Mouse (Mus musculus) embryonic facial prominence, embryonic 12.5 days (tissue): ENCODE data around the gene Kctd8. TPM values are rescaled to one million over a fixed set of nuclear protein-coding genes. Genes with fewer than 3 reads are reported as not detected.

ENCODE experiments used
- ATAC-seq: fragments of 200-750 bp; cut with Nextera tagmentation; 2 replicates; pipeline ENCODE4 v1.8.0; 2017; ENCODE audit not compliant: insufficient number of reproducible peaks, insufficient read depth, low FRiP score, low TSS enrichment
- H3K27ac ChIP-seq: fragments of 300-500 bp; sonication (generic); 2 replicates; pipeline ENCODE4 v1.5.1; 2016; ENCODE audit warnings: mild to moderate bottlenecking
- H3K27me3 ChIP-seq: fragments of 300-500 bp; sonication (generic); 2 replicates; pipeline ENCODE4 v1.6.1; 2016; ENCODE audit warnings: mild to moderate bottlenecking, moderate library complexity
- H3K36me3 ChIP-seq: fragments of 300-500 bp; sonication (generic); 2 replicates; pipeline ENCODE4 v1.6.1; 2016; ENCODE audit warnings: mild to moderate bottlenecking
- H3K4me1 ChIP-seq: fragments of 300-500 bp; sonication (generic); 2 replicates; pipeline ENCODE4 v1.6.1; 2016
- H3K4me2 ChIP-seq: fragments of 300-500 bp; sonication (generic); replicated peaks from 2 replicates; pipeline ENCODE4 v1.6.1; 2016; ENCODE audit warnings: mild to moderate bottlenecking, moderate library complexity
- H3K4me3 ChIP-seq: fragments of 300-500 bp; sonication (generic); 2 replicates; pipeline ENCODE4 v1.5.1; 2016; ENCODE audit warnings: mild to moderate bottlenecking
- H3K9ac ChIP-seq: fragments of 300-500 bp; sonication (generic); 2 replicates; pipeline ENCODE4 v1.6.1; 2016; ENCODE audit warnings: mild to moderate bottlenecking, moderate library complexity
- H3K9me3 ChIP-seq: fragments of 300-500 bp; sonication (generic); 2 replicates; pipeline ENCODE4 v1.6.1; 2016; ENCODE audit warnings: mild to moderate bottlenecking, moderate library complexity
- WGBS: fragments of 180-500 bp; shearing (Covaris S2); methylation state at CpG from one replicate; pipeline ENCODE4 v1.1.7; 2016; 5-methylcytosine and 5-hydroxymethylcytosine counted together
- polyA plus RNA-seq: library from polyadenylated mRNA; unstranded; fragments of >200 nt; fragmentation: Nextera tagmentation; extraction: Ambion mirVana; gene quantifications from 2 replicates; pipeline ENCODE4 v1.2.1, GENCODE M21; 2016

Kctd8 gene
- polyA plus RNA-seq, result 3.1 and 3.5 TPM in 2 replicates

- Histone ChIP-seq H3K27me3 (peaks cover 25% of the 10 kb centered on the region), H3K36me3 (no peaks in the 10 kb centered on the region), H3K4me3 (peak within 1 kb of the TSS; percentile 55), H3K4me2 (peak within 1 kb of the TSS; percentile 82), H3K9ac (peak within 1 kb of the TSS; percentile 60), H3K27ac (0 out of 2 replicates have a peak within 1 kb of the TSS, but pooled peaks have one; percentile 3), H3K9me3 (no peaks in the 10 kb centered on the region), H3K4me1 (peaks cover 6% of the 10 kb centered on the region; the same call in 1 of the 2 replicates)
- peak; percentile 94 for ATAC-seq
- WGBS, result under 1% methylated on average over 87 of the region's 87 CpGs
Measured at GRCm38 (mm10) chr5:69340919-69341801, at the start of gene Kctd8. TSS of gene Kctd8 (minus strand) at chr5:69341679.

- H3K27me3 ChIP-seq, result no peaks in the 10 kb centered on the region
- H3K4me3 ChIP-seq, result no peak overlapping the region
- H3K27ac ChIP-seq, result no peak overlapping the region
- 84% methylated on average over 4 of the region's 4 CpGs for WGBS
- H3K4me2 ChIP-seq, result no peak overlapping the region
- ATAC-seq, result no peak
- H3K9ac ChIP-seq, result no peak overlapping the region
- H3K36me3 ChIP-seq, result no peaks in the 10 kb centered on the region
- H3K4me1 ChIP-seq, result no peaks in the 10 kb centered on the region
- no peaks in the 10 kb centered on the region for H3K9me3 ChIP-seq
Measured at GRCm38 (mm10) chr5:69379072-69379471, 37.6 kb upstream of the Kctd8 start.

- Histone ChIP-seq H3K4me3 (no peak overlapping the region), H3K4me2 (no peak overlapping the region), H3K36me3 (no peaks in the 10 kb centered on the region), H3K9ac (no peak overlapping the region), H3K4me1 (no peaks in the 10 kb centered on the region), H3K27ac (no peak overlapping the region), H3K27me3 (no peaks in the 10 kb centered on the region), H3K9me3 (no peaks in the 10 kb centered on the region)
- WGBS, result 80% methylated on average over 3 of the region's 3 CpGs
- ATAC-seq, result no peak
Measured at GRCm38 (mm10) chr5:69350596-69350995, 9.1 kb upstream of the Kctd8 start.

GRCm38 (mm10) chr5:69340102-69340918 lies 1.2 kb downstream of the Kctd8 start:
- H3K9me3 ChIP-seq, result no peaks in the 10 kb centered on the region
- H3K36me3 ChIP-seq, result no peaks in the 10 kb centered on the region
- peaks cover 25% of the 10 kb centered on the region for H3K27me3 ChIP-seq
- no peak for ATAC-seq
- WGBS, result 2% methylated on average over 44 of the region's 44 CpGs
- H3K9ac ChIP-seq, result peak overlapping the region; percentile 60; the same call in 1 of the 2 replicates
- H3K4me2 ChIP-seq, result peak overlapping the region; percentile 82
- peaks cover 6% of the 10 kb centered on the region; the same call in 1 of the 2 replicates for H3K4me1 ChIP-seq
- H3K4me3 ChIP-seq, result peak overlapping the region; percentile 55
- no peak overlapping the region for H3K27ac ChIP-seq

- peaks cover 6% of the 10 kb centered on the region; the same call in 1 of the 2 replicates for H3K4me1 ChIP-seq
- ATAC-seq, result no peak
- no peak overlapping the region for H3K9ac ChIP-seq
- no peaks in the 10 kb centered on the region for H3K9me3 ChIP-seq
- H3K4me2 ChIP-seq, result peak overlapping the region; percentile 82
- H3K4me3 ChIP-seq, result peak overlapping the region; percentile 55
- 66% methylated on average over 6 of the region's 6 CpGs for WGBS
- H3K27ac ChIP-seq, result no peak overlapping the region
- no peaks in the 10 kb centered on the region for H3K36me3 ChIP-seq
- H3K27me3 ChIP-seq, result peaks cover 25% of the 10 kb centered on the region
Measured at GRCm38 (mm10) chr5:69339623-69339970, 1.9 kb downstream of the Kctd8 start.

- Histone ChIP-seq H3K27me3 (peaks cover 25% of the 10 kb centered on the region), H3K9ac (no peak overlapping the region), H3K27ac (no peak overlapping the region), H3K4me3 (peak overlapping the region; percentile 55; the same call in 1 of the 2 replicates), H3K9me3 (no peaks in the 10 kb centered on the region), H3K4me2 (peak overlapping the region; percentile 21; the same call in 1 of the 2 replicates), H3K36me3 (no peaks in the 10 kb centered on the region), H3K4me1 (peaks cover 6% of the 10 kb centered on the region; the same call in 1 of the 2 replicates)
- WGBS, result 39% methylated on average over 4 of the region's 4 CpGs
- ATAC-seq, result no peak
Measured at GRCm38 (mm10) chr5:69338916-69339622, 2.4 kb downstream of the Kctd8 start.

- Histone ChIP-seq H3K4me1 (no peaks in the 10 kb centered on the region), H3K27ac (no peak overlapping the region), H3K4me2 (no peak overlapping the region), H3K4me3 (no peak overlapping the region), H3K9ac (no peak overlapping the region), H3K9me3 (no peaks in the 10 kb centered on the region), H3K27me3 (no peaks in the 10 kb centered on the region), H3K36me3 (no peaks in the 10 kb centered on the region)
- 86% methylated on average over 4 of the region's 4 CpGs for WGBS
- ATAC-seq, result no peak
Measured at GRCm38 (mm10) chr5:69327561-69327960, 13.9 kb downstream of the Kctd8 start.

- H3K27me3 ChIP-seq, result no peaks in the 10 kb centered on the region
- H3K36me3 ChIP-seq, result no peaks in the 10 kb centered on the region
- no peak overlapping the region for H3K9ac ChIP-seq
- H3K9me3 ChIP-seq, result no peaks in the 10 kb centered on the region
- no peak overlapping the region for H3K27ac ChIP-seq
- ATAC-seq, result no peak
- WGBS, result 62% methylated on average over 12 of the region's 12 CpGs
- no peaks in the 10 kb centered on the region for H3K4me1 ChIP-seq
- no peak overlapping the region for H3K4me2 ChIP-seq
- H3K4me3 ChIP-seq, result no peak overlapping the region
Measured at GRCm38 (mm10) chr5:69324566-69325230, 16.8 kb downstream of the Kctd8 start.

GRCm38 (mm10) chr5:69312611-69313010 lies 28.9 kb downstream of the Kctd8 start:
- Histone ChIP-seq H3K4me1 (no peaks in the 10 kb centered on the region), H3K4me2 (no peak overlapping the region), H3K27ac (no peak overlapping the region), H3K36me3 (no peaks in the 10 kb centered on the region), H3K4me3 (no peak overlapping the region), H3K27me3 (no peaks in the 10 kb centered on the region), H3K9me3 (no peaks in the 10 kb centered on the region), H3K9ac (no peak overlapping the region)
- no peak for ATAC-seq
- WGBS, result 77% methylated on average over 7 of the region's 7 CpGs

GRCm38 (mm10) chr5:69301665-69302064 lies 39.8 kb downstream of the Kctd8 start:
- H3K36me3 ChIP-seq, result no peaks in the 10 kb centered on the region
- no peak overlapping the region for H3K4me3 ChIP-seq
- H3K4me1 ChIP-seq, result no peaks in the 10 kb centered on the region
- no peaks in the 10 kb centered on the region for H3K9me3 ChIP-seq
- no peak overlapping the region for H3K9ac ChIP-seq
- no peaks in the 10 kb centered on the region for H3K27me3 ChIP-seq
- no peak overlapping the region for H3K27ac ChIP-seq
- no peak overlapping the region for H3K4me2 ChIP-seq
- no peak for ATAC-seq
- WGBS, result 14% methylated on average over 1 of the region's 1 CpGs

GRCm38 (mm10) chr5:69292353-69292752 lies 49.1 kb downstream of the Kctd8 start:
- no peak overlapping the region for H3K27ac ChIP-seq
- no peaks in the 10 kb centered on the region for H3K9me3 ChIP-seq
- no peak overlapping the region for H3K9ac ChIP-seq
- WGBS, result 74% methylated on average over 6 of the region's 6 CpGs
- no peak overlapping the region for H3K4me3 ChIP-seq
- no peaks in the 10 kb centered on the region for H3K4me1 ChIP-seq
- no peaks in the 10 kb centered on the region for H3K36me3 ChIP-seq
- no peaks in the 10 kb centered on the region for H3K27me3 ChIP-seq
- ATAC-seq, result no peak
- no peak overlapping the region for H3K4me2 ChIP-seq
